Mouse (Mus musculus) thymus, adult 2 months (tissue): ENCODE results near the gene Lhfpl2.

ENCODE experiments used
- CTCF ChIP-seq: fragments of 200-500 bp; IDR thresholded peaks from 2 replicates; pipeline ENCODE4 v1.5.1; 2012; ENCODE audit warnings: mild to moderate bottlenecking, control low read depth, low read length, moderate library complexity, borderline replicate concordance; ENCODE audit not compliant: control insufficient read depth, poor library complexity, insufficient read depth; ENCODE audit errors: extremely low read depth
- POLR2A ChIP-seq: fragments of 200-500 bp; IDR thresholded peaks from 2 replicates; pipeline ENCODE4 v1.6.1; 2012; ENCODE audit warnings: mild to moderate bottlenecking, low read length, control low read depth, moderate library complexity; ENCODE audit not compliant: control insufficient read depth, poor library complexity, insufficient read depth; ENCODE audit errors: extremely low read depth

- TF ChIP-seq CTCF (no peak), POLR2A (no peak)
These were observed 96.1 kb downstream of the Lhfpl2 start for GRCm38 (mm10) chr13:94153658-94154057.
